Mouse (Mus musculus) gastrocnemius, adult 8-10 months (tissue): ENCODE data around the gene Vrk1. TPM values are rescaled to one million over a fixed set of nuclear protein-coding genes. Genes with fewer than 3 reads are reported as not detected.

ENCODE experiments used
- DNase-seq, 2 experiments: peaks; one replicate each; pipeline ENCODE4 v3.0.0; 2022; ENCODE audit warnings: low spot score in 2 of 2
- total RNA-seq, 4 experiments: library from RNA; stranded (reverse); gene quantifications; 2 replicates each; pipeline ENCODE4 v1.2.4; 2022

Vrk1 gene
- total RNA-seq, 4 experiments from 2014 or later, result 3.4 to 4.4 (median 3.8) TPM

DNA sequence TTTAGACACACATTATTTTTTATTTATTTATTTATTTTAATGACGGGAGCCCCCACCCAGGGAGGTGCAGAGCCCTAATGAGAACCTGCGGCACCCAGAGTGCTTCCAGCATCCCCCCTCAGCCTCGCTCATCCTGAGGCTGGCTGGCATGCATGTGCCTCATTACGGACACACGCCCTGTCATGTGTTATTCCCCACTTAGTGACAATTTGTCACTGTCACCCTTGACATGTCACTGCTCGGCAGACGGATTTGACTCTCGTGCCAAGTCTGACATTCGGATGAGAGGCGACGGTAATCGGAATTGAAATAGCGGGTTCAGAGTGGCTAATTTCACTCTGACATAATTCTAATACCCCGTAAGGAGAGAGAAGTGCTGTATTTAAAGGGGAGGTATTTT, 97.2 kb downstream of the Vrk1 start:
- DNase-seq, result no peak

DNA sequence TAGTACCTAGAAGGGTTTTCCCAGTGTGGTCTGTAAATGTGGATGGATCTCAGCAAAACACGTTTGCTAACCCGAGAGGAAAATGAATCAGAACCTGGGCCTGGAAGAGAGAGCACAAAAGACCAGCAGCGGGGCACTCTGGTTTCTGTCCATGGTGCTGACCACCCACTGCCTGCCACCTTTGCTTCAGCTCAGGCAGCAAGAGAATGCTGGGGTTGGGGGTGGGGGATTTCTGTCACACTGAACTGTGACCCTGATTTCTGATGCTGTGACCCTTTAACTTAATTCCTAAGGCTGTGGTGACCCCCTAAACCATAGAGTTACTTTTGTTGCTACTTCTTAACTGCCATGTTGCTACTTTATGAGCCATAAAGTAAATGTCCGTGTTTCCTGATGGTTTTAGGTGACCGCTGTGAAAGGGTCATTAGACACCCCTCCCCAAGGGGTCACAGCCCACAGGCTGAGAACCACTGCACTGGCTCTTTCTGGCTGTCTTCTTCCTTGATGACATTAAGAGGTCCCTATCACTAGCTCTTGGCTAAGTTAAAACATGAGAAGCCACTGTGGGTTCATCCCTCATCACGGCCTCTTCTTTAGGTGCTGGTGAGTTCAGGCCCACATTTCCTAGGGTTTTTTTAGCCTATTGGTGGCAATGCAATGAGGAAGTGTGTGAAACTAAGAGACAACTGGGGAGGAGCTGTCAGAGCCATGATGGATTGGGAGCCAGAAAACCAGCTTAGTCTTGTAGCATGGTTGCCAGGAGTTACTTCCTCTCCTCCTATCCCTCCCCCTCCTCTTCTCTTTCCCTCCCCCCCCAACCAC, 105.3 kb downstream of the Vrk1 start:
- no peak for DNase-seq

DNA sequence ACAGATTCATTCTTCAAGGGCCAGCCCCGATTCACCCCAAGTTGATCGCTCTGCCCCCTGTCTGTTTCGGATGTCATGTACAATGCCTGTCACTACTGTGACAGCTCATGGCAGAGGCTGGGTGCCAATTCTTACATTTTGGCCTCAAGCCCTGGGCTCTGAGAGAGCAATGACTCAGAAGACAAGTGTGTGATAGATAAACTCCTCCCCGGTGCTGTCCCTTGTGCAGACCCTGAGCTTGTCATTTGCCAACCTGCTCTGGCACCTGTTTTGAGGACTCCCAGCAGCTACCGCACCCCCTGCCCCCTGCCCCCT, 105.8 kb downstream of the Vrk1 start:
- DNase-seq, result no peak

DNA sequence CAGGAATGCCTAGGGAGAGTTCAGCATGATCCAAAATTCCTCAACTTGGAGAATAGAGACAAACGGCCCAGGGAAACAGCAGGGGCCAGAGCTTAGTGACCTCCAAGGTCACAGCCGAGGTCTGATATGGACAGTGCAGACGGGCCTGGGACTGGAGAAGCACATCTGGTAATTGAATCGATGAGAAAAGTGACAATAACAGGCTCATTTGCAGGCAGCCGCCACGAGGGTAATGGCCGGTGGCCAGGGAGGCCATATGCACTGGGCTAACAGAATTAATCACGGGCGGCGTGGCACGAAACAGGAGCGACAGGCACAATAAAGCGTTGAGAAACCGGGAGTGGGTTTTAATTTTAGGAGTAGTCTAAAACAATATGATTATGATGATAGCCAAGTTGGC, 113.2 kb downstream of the Vrk1 start:
- no peak for DNase-seq

DNA sequence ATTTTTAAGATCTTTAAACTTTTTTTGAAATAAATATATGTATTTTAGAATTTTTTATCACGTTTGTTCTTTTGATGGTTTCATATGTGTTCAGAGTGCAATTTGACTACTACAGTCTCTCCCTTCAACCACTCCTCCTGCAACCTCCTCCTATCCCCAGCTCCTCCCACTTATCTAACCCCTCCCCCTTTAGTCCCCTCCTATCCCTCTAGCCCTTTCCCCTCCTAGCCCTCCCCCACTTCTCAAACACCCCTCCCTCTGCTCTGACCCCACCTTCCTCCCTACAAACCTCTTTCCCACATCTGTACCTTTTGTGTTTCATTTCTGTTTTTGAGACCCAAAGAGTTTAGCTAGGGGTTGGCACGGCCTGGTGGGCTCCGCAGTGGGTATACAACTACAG, 114.6 kb downstream of the Vrk1 start:
- DNase-seq, result no peak

Other genes with a start within 250 kb of the Vrk1 start
- gene Papola, start 225.5 kb upstream of the Vrk1 start, total RNA-seq, result 10 to 100 TPM; 58.1 to 82.8 (median 62.0) TPM